Mouse (Mus musculus) MEL (cell line): Measurements from ENCODE around the gene Pan2. TPM values are rescaled to one million over a fixed set of nuclear protein-coding genes. Genes with fewer than 3 reads are reported as not detected.

Experiments used
- DNase-seq: peaks from one replicate; pipeline ENCODE4 v3.0.0; 2011; ENCODE audit warnings: low read depth, low spot score
- H3K27ac ChIP-seq: 2 replicates; pipeline ENCODE4 v1.5.1; 2012; ENCODE audit warnings: low read depth, mild to moderate bottlenecking, control low read depth, low read length, moderate library complexity; ENCODE audit not compliant: control insufficient read depth
- H3K27me3 ChIP-seq, 2 experiments: fragments of 150-350 bp in 1 of 2; sonication (generic) in 1 of 2; 2 replicates each; pipeline ENCODE4 v1.6.1; 2012; ENCODE audit warnings: low read length in 2 of 2, mild to moderate bottlenecking in 2 of 2, improper control_type of control experiment in 1 of 2, moderate library complexity in 1 of 2; ENCODE audit not compliant: insufficient read depth in 2 of 2, control insufficient read depth in 1 of 2
- H3K36me3 ChIP-seq, 2 experiments: 2 replicates each; pipeline ENCODE4 v1.6.1; 2012 to 2014; ENCODE audit warnings: low read length in 2 of 2, improper control_type of control experiment in 1 of 2, inconsistent platforms in 1 of 2, mild to moderate bottlenecking in 1 of 2; ENCODE audit not compliant: insufficient read depth in 2 of 2, control insufficient read depth in 1 of 2
- H3K4me1 ChIP-seq, 2 experiments: fragments of 150-350 bp in 1 of 2; sonication (generic) in 1 of 2; 2 replicates each; pipeline ENCODE4 v1.6.1; 2012; ENCODE audit warnings: low read length in 2 of 2, improper control_type of control experiment in 1 of 2, mild to moderate bottlenecking in 1 of 2; ENCODE audit not compliant: insufficient read depth in 2 of 2, control insufficient read depth in 1 of 2
- H3K4me3 ChIP-seq, 2 experiments: fragments of 150-350 bp in 1 of 2; sonication (generic) in 1 of 2; 2 replicates each; pipeline ENCODE4 v1.5.1; 2012; ENCODE audit warnings: low read depth in 2 of 2, low read length in 2 of 2, mild to moderate bottlenecking in 2 of 2, moderate library complexity in 2 of 2, control low read depth in 1 of 2, improper control_type of control experiment in 1 of 2; ENCODE audit not compliant: control insufficient read depth in 1 of 2, insufficient read depth in 1 of 2
- H3K79me2 ChIP-seq: 2 replicates; pipeline ENCODE4 v1.6.1; 2012; ENCODE audit warnings: mild to moderate bottlenecking, low read length, moderate library complexity; ENCODE audit not compliant: control insufficient read depth, poor library complexity, insufficient read depth
- H3K9ac ChIP-seq: 2 replicates; pipeline ENCODE4 v1.6.1; 2012; ENCODE audit warnings: low read depth, mild to moderate bottlenecking, control low read depth, low read length, moderate library complexity; ENCODE audit not compliant: control insufficient read depth, poor library complexity, severe bottlenecking
- H3K9me3 ChIP-seq: fragments of 150-350 bp; sonication (generic); replicated peaks from 2 replicates; pipeline ENCODE4 v1.6.1; 2012; ENCODE audit warnings: mild to moderate bottlenecking, low read length, improper control_type of control experiment, moderate library complexity; ENCODE audit not compliant: insufficient read depth
- BHLHE40 ChIP-seq: IDR thresholded peaks from 2 replicates; pipeline ENCODE4 v1.6.1; 2012; ENCODE audit warnings: low read depth, mild to moderate bottlenecking, inconsistent platforms, low read length, improper control_type of control experiment, borderline replicate concordance
- CHD1 ChIP-seq: IDR thresholded peaks from 2 replicates; pipeline ENCODE4 v1.6.1; 2012; ENCODE audit warnings: low read depth, mild to moderate bottlenecking, inconsistent platforms, low read length, improper control_type of control experiment
- CHD2 ChIP-seq: IDR thresholded peaks from 2 replicates; pipeline ENCODE4 v1.6.1; 2011; ENCODE audit warnings: low read length, improper control_type of control experiment
- E2F4 ChIP-seq: IDR thresholded peaks from 2 replicates; pipeline ENCODE4 v1.6.1; 2011; ENCODE audit warnings: low read depth, low read length, improper control_type of control experiment, borderline replicate concordance
- EP300 ChIP-seq, 2 experiments: IDR thresholded peaks; 2 replicates each; pipeline ENCODE4 v1.6.1; 2011; ENCODE audit warnings: improper control_type of control experiment in 2 of 2, low read length in 2 of 2, low read depth in 1 of 2, mild to moderate bottlenecking in 1 of 2
- ETS1 ChIP-seq: IDR thresholded peaks from 2 replicates; pipeline ENCODE4 v1.6.1; 2012; ENCODE audit warnings: low read depth, mild to moderate bottlenecking, inconsistent platforms, low read length, improper control_type of control experiment, moderate library complexity
- GABPA ChIP-seq: IDR thresholded peaks from 2 replicates; pipeline ENCODE4 v1.6.1; 2012; ENCODE audit warnings: low read depth, mild to moderate bottlenecking, inconsistent platforms, low read length, improper control_type of control experiment, moderate library complexity
- GATA1 ChIP-seq: IDR thresholded peaks from 2 replicates; pipeline ENCODE4 v1.6.1; 2011; ENCODE audit warnings: low read depth, low read length, improper control_type of control experiment
- HCFC1 ChIP-seq: IDR thresholded peaks from 2 replicates; pipeline ENCODE4 v1.6.1; 2012; ENCODE audit warnings: low read depth, mild to moderate bottlenecking, inconsistent platforms, low read length, improper control_type of control experiment, moderate library complexity
- MAFK ChIP-seq: IDR thresholded peaks from 2 replicates; pipeline ENCODE4 v1.6.1; 2011; ENCODE audit warnings: low read depth, mild to moderate bottlenecking, low read length, improper control_type of control experiment, borderline replicate concordance
- MAX ChIP-seq: IDR thresholded peaks from 2 replicates; pipeline ENCODE4 v1.6.1; 2011; ENCODE audit warnings: low read length, improper control_type of control experiment
- MAZ ChIP-seq: IDR thresholded peaks from 2 replicates; pipeline ENCODE4 v1.6.1; 2012; ENCODE audit warnings: low read depth, mild to moderate bottlenecking, inconsistent platforms, low read length, improper control_type of control experiment
- MEF2A ChIP-seq: IDR thresholded peaks from 2 replicates; pipeline ENCODE4 v1.6.1; 2014; ENCODE audit warnings: low read depth, mild to moderate bottlenecking, inconsistent platforms, low read length, improper control_type of control experiment; ENCODE audit not compliant: poor library complexity, insufficient replicate concordance, severe bottlenecking; ENCODE audit errors: extremely low read depth
- MYB ChIP-seq: IDR thresholded peaks from 2 replicates; pipeline ENCODE4 v1.6.1; 2011; ENCODE audit warnings: mild to moderate bottlenecking, low read depth, low read length, improper control_type of control experiment
- MYC ChIP-seq: IDR thresholded peaks from 2 replicates; pipeline ENCODE4 v1.6.1; 2011; ENCODE audit warnings: low read depth, mild to moderate bottlenecking, low read length, improper control_type of control experiment, moderate library complexity
- NELFE ChIP-seq: IDR thresholded peaks from 2 replicates; pipeline ENCODE4 v1.6.1; 2011; ENCODE audit warnings: low read depth, low read length, improper control_type of control experiment
- POLR2A ChIP-seq, 2 experiments: IDR thresholded peaks; 2 replicates each; pipeline ENCODE4 v1.6.1; 2011 to 2012; ENCODE audit warnings: low read length in 2 of 2, mild to moderate bottlenecking in 2 of 2, control low read depth in 1 of 2, improper control_type of control experiment in 1 of 2, low read depth in 1 of 2, moderate library complexity in 1 of 2; ENCODE audit not compliant: control insufficient read depth in 1 of 2, insufficient read depth in 1 of 2, poor library complexity in 1 of 2
- POLR2AphosphoS2 ChIP-seq: IDR thresholded peaks from 2 replicates; pipeline ENCODE4 v1.6.1; 2011; ENCODE audit warnings: low read length, improper control_type of control experiment
- POLR2AphosphoS5 ChIP-seq: IDR thresholded peaks from 2 replicates; pipeline ENCODE4 v1.6.1; 2012; ENCODE audit warnings: low read depth, borderline replicate concordance, mild to moderate bottlenecking, inconsistent platforms, low read length, moderate library complexity, mixed read lengths
- RAD21 ChIP-seq: IDR thresholded peaks from 2 replicates; pipeline ENCODE4 v1.6.1; 2011; ENCODE audit warnings: mild to moderate bottlenecking, low read depth, low read length, improper control_type of control experiment
- RCOR1 ChIP-seq: IDR thresholded peaks from 2 replicates; pipeline ENCODE4 v1.6.1; 2012; ENCODE audit warnings: low read depth, mild to moderate bottlenecking, inconsistent platforms, low read length, improper control_type of control experiment
- SIN3A ChIP-seq: IDR thresholded peaks from 2 replicates; pipeline ENCODE4 v1.6.1; 2012; ENCODE audit warnings: low read length, improper control_type of control experiment, inconsistent platforms
- SMC3 ChIP-seq: IDR thresholded peaks from 2 replicates; pipeline ENCODE4 v1.6.1; 2011; ENCODE audit warnings: low read depth, low read length, improper control_type of control experiment
- TAL1 ChIP-seq: IDR thresholded peaks from 2 replicates; pipeline ENCODE4 v1.6.1; 2012; ENCODE audit warnings: mild to moderate bottlenecking, inconsistent platforms, low read length, moderate library complexity, mixed read lengths
- UBTF ChIP-seq: IDR thresholded peaks from 2 replicates; pipeline ENCODE4 v1.6.1; 2012; ENCODE audit warnings: low read depth, mild to moderate bottlenecking, inconsistent platforms, low read length, improper control_type of control experiment, moderate library complexity, borderline replicate concordance; ENCODE audit not compliant: insufficient read depth
- USF2 ChIP-seq, 2 experiments: IDR thresholded peaks; 2 replicates each; pipeline ENCODE4 v1.6.1; 2011 to 2012; ENCODE audit warnings: improper control_type of control experiment in 2 of 2, low read length in 2 of 2, borderline replicate concordance in 1 of 2, inconsistent platforms in 1 of 2, low read depth in 1 of 2, mild to moderate bottlenecking in 1 of 2; ENCODE audit not compliant: insufficient read depth in 1 of 2
- ZKSCAN1 ChIP-seq: IDR thresholded peaks from 2 replicates; pipeline ENCODE4 v1.6.1; 2012; ENCODE audit warnings: low read depth, mild to moderate bottlenecking, inconsistent platforms, low read length, improper control_type of control experiment, moderate library complexity
- ZNF384 ChIP-seq: IDR thresholded peaks from 2 replicates; pipeline ENCODE4 v1.6.1; 2012; ENCODE audit warnings: low read depth, mild to moderate bottlenecking, inconsistent platforms, low read length, improper control_type of control experiment
- polyA plus RNA-seq, 2 experiments: library from polyadenylated mRNA; stranded (reverse) in 1 of 2; unstranded in 1 of 2; fragments of >175 nt in 1 of 2; fragments of >200 nt in 1 of 2; gene quantifications; 2 replicates each; pipeline versions ENCODE4 v1.2.1 to v1.2.4; 2012; ENCODE audit warnings: low replicate concordance in 2 of 2, low read depth in 1 of 2; ENCODE audit not compliant: insufficient read length in 2 of 2, insufficient read depth in 1 of 2, missing spikeins in 1 of 2
- total RNA-seq: library from RNA; depleted of rRNA; stranded (reverse); fragments of 300-350 nt; gene quantifications from 2 replicates; pipeline ENCODE4 v1.2.3, GENCODE M21; 2012

Pan2 gene
- total and polyA plus RNA-seq, 3 experiments, result 6.8 to 28.6 TPM; not detected in 1

DNA sequence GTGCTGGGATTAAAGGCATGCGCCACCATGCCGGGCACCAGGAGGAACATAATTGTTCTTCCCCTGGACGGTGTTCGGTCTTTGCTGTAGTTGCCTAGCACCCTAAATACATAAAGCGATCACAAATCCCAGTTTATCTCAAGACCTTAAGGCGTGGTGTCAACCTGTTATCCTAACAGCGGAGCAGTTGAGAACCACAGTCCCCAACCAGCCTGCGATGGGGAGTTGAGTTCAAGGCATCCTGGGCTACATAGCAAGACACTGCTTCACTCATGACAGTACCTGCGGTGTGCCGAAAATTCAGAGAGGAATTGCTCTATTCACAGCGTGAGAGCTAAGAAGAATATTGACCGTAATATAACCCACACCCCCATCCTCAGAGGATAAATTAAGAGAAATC, 18.5 kb downstream of the Pan2 start:
- Histone ChIP-seq H3K27ac (no peak overlapping the region), H3K36me3 (peaks cover 0 to 11% of the 10 kb centered on the region in 2 experiments; a peak in 2 of 4 replicates), H3K79me2 (peaks cover 14% of the 10 kb centered on the region)

GRCm38 (mm10) chr10:128322141-128323108, 19.3 kb downstream of the Pan2 start, which contains the start of gene Cnpy2:
TSS of gene Cnpy2 (plus strand) at chr10:128322459.
- H3K4me3 ChIP-seq, result peak within 1 kb of the TSS; percentile 85 to 96
- H3K9me3 ChIP-seq, result no peaks in the 10 kb centered on the region
- H3K36me3 ChIP-seq, result peaks cover 0 to 11% of the 10 kb centered on the region in 2 experiments; a peak in 2 of 4 replicates
- peaks cover 2 to 9% of the 10 kb centered on the region in 2 experiments; a peak in 3 of 4 replicates for H3K4me1 ChIP-seq
- no peaks in the 10 kb centered on the region for H3K27me3 ChIP-seq
- peaks cover 14% of the 10 kb centered on the region for H3K79me2 ChIP-seq
- H3K9ac ChIP-seq, result peak within 1 kb of the TSS; percentile 98
- H3K27ac ChIP-seq, result peak within 1 kb of the TSS; percentile 83
- DNase-seq, result peak; percentile 94
- no peak for TF ChIP-seq TAL1
- TF ChIP-seq MYC, result peak; percentile 91
- peak; percentile 92 for TF ChIP-seq HCFC1
- TF ChIP-seq CHD1, result 0 out of 2 replicates have a peak, but pooled peaks have one; percentile 85
- TF ChIP-seq ZKSCAN1, result no peak
- TF ChIP-seq ZNF384, result peak; percentile 86
- no peak for TF ChIP-seq MAFK
- TF ChIP-seq RAD21, result no peak
- no peak for TF ChIP-seq GABPA
- no peak for TF ChIP-seq ETS1
- TF ChIP-seq POLR2AphosphoS2, result peak; percentile 57; the same call in 1 of the 2 replicates
- TF ChIP-seq NELFE, result peak; percentile 66
- peak; percentile 67 to 72; a peak in 3 of 4 replicates for TF ChIP-seq POLR2A (IDR thresholded peaks at IDR 0.05; ENCODE audit: control insufficient read depth in 1 of 2, insufficient read depth in 1 of 2, low read depth in 1 of 2, low read length in 2 of 2, poor library complexity in 1 of 2)
- TF ChIP-seq EP300 (IDR thresholded peaks at IDR 0.05; ENCODE audit: low read depth in 1 of 2, low read length in 2 of 2), result no peak
- TF ChIP-seq USF2 (IDR thresholded peaks at IDR 0.05; ENCODE audit: borderline replicate concordance in 1 of 2, insufficient read depth in 1 of 2, low read depth in 1 of 2, low read length in 2 of 2), result peak; percentile 39 to 77
- no peak for TF ChIP-seq MEF2A
- peak; percentile 75 for TF ChIP-seq SIN3A
- TF ChIP-seq MAX, result peak; percentile 87
- peak; percentile 87 for TF ChIP-seq CHD2
- TF ChIP-seq SMC3, result no peak
- TF ChIP-seq GATA1, result no peak
- no peak for TF ChIP-seq RCOR1
- no peak for TF ChIP-seq E2F4
- TF ChIP-seq MAZ, result 0 out of 2 replicates have a peak, but pooled peaks have one; percentile 37
- TF ChIP-seq UBTF, result no peak
- no peak for TF ChIP-seq POLR2AphosphoS5
- peak; percentile 90 for TF ChIP-seq BHLHE40
- 0 out of 2 replicates have a peak, but pooled peaks have one; percentile 7 for TF ChIP-seq MYB

More for the DNA sequence above, 18.5 kb downstream of the Pan2 start:
- Histone ChIP-seq H3K9me3 (no peaks in the 10 kb centered on the region), H3K9ac (peak overlapping the region; percentile 98), H3K4me3 (peak overlapping the region; percentile 30 to 85), H3K4me1 (peaks cover 2 to 9% of the 10 kb centered on the region in 2 experiments; a peak in 3 of 4 replicates), H3K27me3 (no peaks in the 10 kb centered on the region)
- no peak for TF ChIP-seq GABPA
- no peak for TF ChIP-seq RAD21
- TF ChIP-seq MAZ, result no peak
- DNase-seq, result peak; percentile 33
